Mouse (Mus musculus): ENCODE measurements around the gene Scyl1.
A peak's percentile ranks its signal among the peaks of the same experiment; 100 is the strongest.

DNA sequence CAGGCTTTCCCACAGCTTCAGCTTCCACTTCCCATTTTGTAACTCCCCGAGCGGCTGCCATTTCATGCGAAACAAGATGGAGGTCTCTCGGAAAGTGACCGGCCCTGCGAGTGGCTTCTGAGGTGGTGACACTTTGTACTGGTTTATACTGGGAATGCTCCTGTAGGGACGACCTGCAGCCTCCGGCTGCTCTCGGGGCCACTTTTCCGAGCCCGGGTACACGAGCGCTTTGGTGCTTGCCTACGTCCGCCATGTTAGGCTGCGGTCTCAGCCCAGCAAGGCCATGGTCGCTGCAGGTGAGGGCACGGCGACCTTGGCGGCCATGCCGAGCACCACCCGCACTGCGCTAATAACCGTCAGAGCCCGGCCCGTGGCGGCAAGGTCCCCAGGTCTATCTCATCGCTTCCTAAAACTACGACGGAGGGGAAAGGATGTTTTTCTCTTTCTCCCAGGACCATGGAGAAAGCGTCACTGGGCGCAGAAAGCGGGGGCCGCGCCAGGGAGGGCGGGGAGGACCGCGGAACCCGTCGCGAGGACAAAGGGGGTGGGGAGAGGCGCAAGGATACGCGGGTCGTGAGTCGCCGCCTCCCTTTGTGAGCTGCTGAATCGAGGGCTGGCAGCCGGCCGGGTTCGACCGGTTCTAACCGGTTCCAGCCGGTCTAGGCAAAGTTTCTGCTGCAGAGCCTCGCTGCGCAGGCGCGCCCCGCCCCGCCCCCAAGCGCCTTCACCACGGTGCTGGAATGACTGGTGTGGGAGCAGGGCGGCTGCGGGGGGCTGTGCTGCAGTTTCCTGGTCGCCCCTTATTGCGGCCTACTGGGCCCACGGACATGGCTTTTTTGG lies 32.0 kb upstream of the Scyl1 start:
- no peak for TF ChIP-seq CTCF (IDR thresholded peaks at IDR 0.05; ENCODE audit: extremely low read depth, insufficient read depth, low read length)
- TF ChIP-seq POLR2A (IDR thresholded peaks at IDR 0.05; ENCODE audit: extremely low read depth, insufficient read depth, low read length), result peak; percentile 57

Measured in cortical plate, adult 2 months (tissue).